Mouse (Mus musculus) left cerebral cortex, postnatal 25 days (tissue): ENCODE measurements around the gene Eml6. TPM values are rescaled to one million over a fixed set of nuclear protein-coding genes. Genes with fewer than 3 reads are reported as not detected.

Experiments
- DNase-seq, 2 experiments: peaks; one replicate each; pipeline ENCODE4 v3.0.0; 2022; ENCODE audit warnings: low spot score in 2 of 2, mixed read lengths in 1 of 2
- intact Hi-C: fragments of 180-260 bp; cut with DNase I; formaldehyde crosslinking; loops from one replicate; pipeline ENCODE4 v1.15.1; 2025
- total RNA-seq, 2 experiments: library from RNA; stranded (reverse); gene quantifications; 2 replicates each; pipeline ENCODE4 v1.2.3; 2021

Gene Eml6
- total RNA-seq, 2 experiments from 2014 or later, result 23.7 to 24.4 TPM

GRCm38 (mm10) chr11:29724213-29724612 lies 301.6 kb downstream of the Eml6 start:
- intact Hi-C loops, result loop anchor here (5.0 kb wide), 1 partner anchor 53 kb away; no protein-coding TSS in a partner anchor
- DNase-seq, result no peak

GRCm38 (mm10) chr11:29719597-29719996 lies 306.2 kb downstream of the Eml6 start:
- no peak for DNase-seq
- intact Hi-C loops, result loop anchor here (10.0 kb wide), 1 partner anchor 385 kb away; no protein-coding TSS in a partner anchor

GRCm38 (mm10) chr11:29718541-29718940 lies 307.3 kb downstream of the Eml6 start:
- peak; percentile 67 to 75 for DNase-seq
- intact Hi-C loops, result loop anchor here (10.0 kb wide), 1 partner anchor 386 kb away; no protein-coding TSS in a partner anchor

- no peak for DNase-seq
- intact Hi-C loops, result loop anchor here (10.0 kb wide), 1 partner anchor 389 kb away; no protein-coding TSS in a partner anchor
These were observed 310.3 kb downstream of the Eml6 start for GRCm38 (mm10) chr11:29715499-29715898.

DNA sequence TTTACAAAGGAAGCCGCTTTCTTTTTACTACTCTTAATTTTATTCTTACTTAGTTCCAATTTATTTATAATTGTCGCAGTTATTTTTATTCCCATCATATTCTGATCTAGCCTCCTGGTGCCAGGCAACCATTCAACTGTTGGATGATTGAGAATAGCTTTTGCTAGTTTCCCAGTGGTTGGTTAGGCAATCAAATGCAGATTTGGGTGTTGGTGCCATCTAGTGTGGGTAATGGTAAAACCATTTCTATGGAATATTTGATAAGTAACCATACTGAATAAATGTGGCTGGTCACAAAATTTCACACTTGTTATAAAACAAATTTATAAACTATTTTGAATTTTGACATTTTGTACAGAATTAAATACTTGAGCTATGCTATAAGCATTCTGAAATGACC lies 311.0 kb downstream of the Eml6 start:
- intact Hi-C loops, result loop anchor here (10.0 kb wide), 1 partner anchor 390 kb away; no protein-coding TSS in a partner anchor
- peak in 1 of 2 experiments; percentile 64 for DNase-seq

- intact Hi-C loops, result loop anchor here (10.0 kb wide), 1 partner anchor 391 kb away; no protein-coding TSS in a partner anchor
- DNase-seq, result no peak
These were observed 311.7 kb downstream of the Eml6 start for GRCm38 (mm10) chr11:29714114-29714513.

- no peak for DNase-seq
- intact Hi-C loops, result no loop called here
These were observed 316.3 kb downstream of the Eml6 start for GRCm38 (mm10) chr11:29709512-29709911.

DNA sequence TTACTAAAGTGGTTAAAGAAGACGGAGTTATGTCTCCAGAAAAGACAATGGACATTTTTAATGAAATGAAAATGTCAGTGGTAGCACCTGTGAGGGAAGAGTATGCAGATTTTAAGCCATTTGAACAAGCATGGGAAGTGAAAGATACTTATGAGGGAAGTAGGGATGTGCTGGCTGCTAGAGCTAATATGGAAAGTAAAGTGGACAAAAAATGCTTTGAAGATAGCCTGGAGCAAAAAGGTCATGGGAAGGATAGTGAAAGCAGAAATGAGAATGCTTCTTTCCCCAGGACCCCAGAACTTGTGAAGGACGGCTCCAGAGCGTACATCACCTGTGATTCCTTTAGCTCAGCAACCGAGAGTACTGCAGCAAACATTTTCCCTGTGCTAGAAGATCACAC lies 319.0 kb downstream of the Eml6 start:
- intact Hi-C loops, result no loop called here
- no peak for DNase-seq

DNA sequence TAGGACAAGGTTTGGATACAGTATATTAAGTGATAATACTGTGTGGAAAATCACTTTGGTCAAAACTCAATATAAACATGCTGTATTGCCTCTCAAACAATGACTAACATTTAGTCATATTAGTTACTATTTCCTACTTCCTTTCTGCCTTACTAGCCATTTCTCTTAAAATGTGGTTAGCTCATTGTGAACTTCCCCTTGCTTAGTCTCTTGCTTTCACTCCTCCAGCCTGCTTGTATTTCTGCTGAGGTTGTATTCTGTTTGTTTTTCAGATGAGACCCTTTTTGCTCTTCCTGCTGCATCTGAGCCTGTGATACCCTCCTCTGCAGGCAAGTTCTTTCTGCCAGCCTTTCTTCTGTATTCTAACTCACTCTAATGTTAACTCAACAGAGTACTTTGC lies 320.6 kb downstream of the Eml6 start:
- no peak for DNase-seq
- intact Hi-C loops, result no loop called here

DNA sequence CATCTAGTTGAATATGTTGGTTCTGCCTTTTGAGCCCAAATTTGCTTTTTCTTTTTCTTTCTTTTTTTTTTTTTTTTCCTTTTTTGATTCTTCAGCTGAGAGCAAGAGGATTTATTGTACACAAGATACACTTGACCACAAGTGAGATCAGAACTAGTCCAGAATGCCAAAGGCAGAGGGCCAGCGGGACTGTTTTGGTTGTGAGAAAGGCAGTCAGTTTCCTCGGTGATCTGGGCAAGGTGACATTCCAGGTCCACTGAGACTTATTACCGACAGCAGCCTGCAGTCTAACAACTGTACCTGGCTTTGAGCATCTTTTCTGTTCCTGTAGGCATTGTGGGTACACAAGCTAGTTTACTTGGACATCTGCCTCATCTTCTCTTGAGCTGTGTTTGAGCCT lies 323.1 kb downstream of the Eml6 start:
- DNase-seq, result no peak
- intact Hi-C loops, result no loop called here

DNA sequence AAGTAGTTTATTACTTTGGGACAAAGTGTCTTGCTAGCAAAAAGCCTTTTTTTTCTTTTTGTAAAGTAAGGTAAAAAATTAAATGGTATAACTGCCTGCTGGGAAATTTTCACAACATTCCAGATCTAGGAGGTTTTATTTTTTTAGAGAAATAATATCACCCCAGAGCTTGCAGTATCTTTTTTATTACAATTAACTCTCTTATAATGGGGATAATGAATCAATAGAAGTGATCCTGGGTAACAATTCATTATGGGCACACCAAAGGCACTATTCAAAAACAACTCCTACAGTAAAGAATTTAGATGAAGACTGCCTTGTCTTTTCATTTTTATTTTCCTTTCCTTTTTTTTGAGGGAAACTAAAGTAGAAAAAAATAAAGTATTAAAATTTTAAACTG lies 331.1 kb downstream of the Eml6 start:
- intact Hi-C loops, result loop anchor here (10.0 kb wide), 3 partner anchors 320 to 520 kb away; partner anchors contain the start of genes Ccdc88a, Eml6 and Ppp4r3b
- DNase-seq, result no peak

DNA sequence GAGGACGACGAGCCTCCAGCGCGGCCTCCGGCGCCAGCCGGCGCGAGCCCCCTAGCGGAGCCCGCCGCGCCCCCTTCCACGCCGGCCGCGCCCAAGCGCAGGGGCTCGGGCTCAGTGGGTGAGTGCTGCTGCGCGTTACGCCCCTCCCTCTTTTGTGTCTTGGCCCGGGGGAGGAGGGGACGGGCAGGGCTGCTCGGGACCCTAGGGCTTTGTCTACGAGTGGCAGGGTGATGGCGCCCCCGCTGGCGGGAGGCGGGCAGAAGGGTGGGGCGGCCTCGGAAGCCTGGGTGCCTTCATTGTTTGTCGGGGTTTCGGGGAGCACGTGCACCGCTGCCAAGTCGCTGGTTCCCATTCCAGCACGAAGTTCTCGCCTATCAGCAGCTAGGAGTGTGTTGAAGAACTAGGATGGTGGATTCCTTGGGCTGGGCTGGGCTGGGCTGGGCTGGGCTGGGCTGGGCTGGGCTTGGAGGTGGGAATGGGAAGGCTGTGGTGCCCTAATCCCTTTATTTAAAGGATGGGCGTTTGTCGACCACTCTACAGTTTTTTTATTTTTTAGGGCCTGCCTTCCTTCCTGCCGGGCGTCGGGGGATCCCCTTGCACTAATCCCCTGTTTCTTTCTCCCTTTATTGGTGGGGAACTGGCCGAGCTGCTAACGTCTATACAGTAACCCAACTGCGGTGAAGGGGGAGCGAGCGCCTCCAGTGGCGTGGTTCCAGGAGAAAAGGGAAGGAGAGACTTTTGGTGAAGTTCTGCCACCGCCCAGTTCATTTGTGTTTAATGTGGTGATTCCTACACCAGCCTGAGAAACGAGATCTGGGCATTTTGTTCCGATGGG lies 332.0 kb downstream of the Eml6 start:
- intact Hi-C loops, result loop anchor here (1.0 to 10.0 kb wide), 5 partner anchors 21 to 519 kb away; partner anchors contain the start of genes Ccdc88a, Clhc1, Eml6 and Ppp4r3b
- peak; percentile 82 to 89 for DNase-seq

Other genes starting within 250 kb of the Eml6 start
- 1 to 10 TPM; 2.7 to 3.4 TPM for gene 4931440F15Rik, start 200.4 kb downstream of the Eml6 start, total RNA-seq
- gene Sptbn1, start 242.1 kb upstream of the Eml6 start, total RNA-seq, result 100 to 1,000 TPM; 614 to 635 TPM